Mouse (Mus musculus) T-helper 1 cell (primary cell): ENCODE data around the gene Zfp69.

Experiments
- in situ Hi-C: fragments of 300-600 bp; cut with MboI, MseI; formaldehyde crosslinking; loops from one replicate; pipeline ENCODE4 v1.15.1; 2025; ENCODE audit warnings: high pct_unique_total_duplicates

The Zfp69 gene

GRCm38 (mm10) chr4:120925386-120925785 lies 26.1 kb downstream of the Zfp69 start:
- in situ Hi-C loops: no loop called here

- in situ Hi-C loops: no loop called here
These were observed 26.8 kb downstream of the Zfp69 start, which contains the start of gene Exo5 for GRCm38 (mm10) chr4:120924554-120925299. Exo5 (minus strand) TSS chr4:120925017.

- in situ Hi-C loops: no loop called here
These were observed 30.0 kb downstream of the Zfp69 start for GRCm38 (mm10) chr4:120921461-120921860.

- in situ Hi-C loops: loop anchor here (5.0 to 10.0 kb wide), 2 partner anchors 212 to 320 kb away; no protein-coding TSS in a partner anchor
These were observed 37.0 kb downstream of the Zfp69 start for GRCm38 (mm10) chr4:120914501-120914900.

- in situ Hi-C loops: loop anchor here (5.0 to 10.0 kb wide), 2 partner anchors 212 to 319 kb away; no protein-coding TSS in a partner anchor
These were observed 37.6 kb downstream of the Zfp69 start for GRCm38 (mm10) chr4:120913861-120914260.

GRCm38 (mm10) chr4:120913443-120913842 lies 38.1 kb downstream of the Zfp69 start:
- in situ Hi-C loops: loop anchor here (5.0 to 10.0 kb wide), 2 partner anchors 211 to 319 kb away; no protein-coding TSS in a partner anchor

- in situ Hi-C loops: loop anchor here (5.0 to 10.0 kb wide), 2 partner anchors 211 to 318 kb away; no protein-coding TSS in a partner anchor
These were observed 38.6 kb downstream of the Zfp69 start for GRCm38 (mm10) chr4:120912866-120913265.

- in situ Hi-C loops: loop anchor here (5.0 to 10.0 kb wide), 2 partner anchors 209 to 316 kb away; no protein-coding TSS in a partner anchor
These were observed 40.4 kb downstream of the Zfp69 start for GRCm38 (mm10) chr4:120911086-120911485.

- in situ Hi-C loops: loop anchor here (5.0 to 10.0 kb wide), 2 partner anchors 207 to 315 kb away; no protein-coding TSS in a partner anchor
These were observed 41.8 kb downstream of the Zfp69 start for GRCm38 (mm10) chr4:120909558-120910150.

- in situ Hi-C loops: no loop called here
These were observed 45.9 kb downstream of the Zfp69 start for GRCm38 (mm10) chr4:120905644-120906043.

- in situ Hi-C loops: no loop called here
These were observed 47.0 kb downstream of the Zfp69 start for GRCm38 (mm10) chr4:120904533-120904932.

- in situ Hi-C loops: no loop called here
These were observed 55.5 kb downstream of the Zfp69 start for GRCm38 (mm10) chr4:120895810-120896584.

- in situ Hi-C loops: no loop called here
These were observed 56.3 kb downstream of the Zfp69 start for GRCm38 (mm10) chr4:120895226-120895625.

GRCm38 (mm10) chr4:120894584-120894983 lies 56.9 kb downstream of the Zfp69 start:
- in situ Hi-C loops: no loop called here

- in situ Hi-C loops: no loop called here
These were observed 57.7 kb downstream of the Zfp69 start for GRCm38 (mm10) chr4:120893656-120894401.

- in situ Hi-C loops: no loop called here
These were observed 59.0 kb downstream of the Zfp69 start for GRCm38 (mm10) chr4:120892516-120892915.

- in situ Hi-C loops: no loop called here
These were observed 59.5 kb downstream of the Zfp69 start for GRCm38 (mm10) chr4:120891960-120892359.

- in situ Hi-C loops: no loop called here
These were observed 60.6 kb downstream of the Zfp69 start for GRCm38 (mm10) chr4:120890754-120891440.

- in situ Hi-C loops: no loop called here
These were observed 62.6 kb downstream of the Zfp69 start for GRCm38 (mm10) chr4:120888884-120889283.

- in situ Hi-C loops: no loop called here
These were observed 64.0 kb downstream of the Zfp69 start for GRCm38 (mm10) chr4:120887381-120888112.
